8 mouse cellular contexts compared by ENCODE assay signal in genomic region chr11:84066927-84067645, GRCm38 (mm10). TPM values are rescaled to one million over a fixed set of nuclear protein-coding genes. Genes with fewer than 3 reads are reported as not detected.
DNase-seq lines count a peak whose midpoint lies in the region; ATAC-seq lines count a peak whose summit lies in the region.

No protein-coding gene starts in this region.

- H3K9ac ChIP-seq in hindbrain, embryonic 14.5 days, result peak overlapping the region; percentile 62; the same call in 1 of the 2 replicates
- H3K9ac ChIP-seq in midbrain, embryonic 14.5 days (replicated peaks; ENCODE audit: low read length), result no peak overlapping the region

- peaks cover 35% of the 10 kb centered on the region for H3K4me1 ChIP-seq in forebrain, embryonic 10.5 days
- peaks cover 10% of the 10 kb centered on the region; the same call in 1 of the 2 replicates for H3K4me1 ChIP-seq in hindbrain, embryonic 14.5 days (replicated peaks; ENCODE audit: control insufficient read depth, insufficient read depth, low read length)
- H3K4me1 ChIP-seq in midbrain, embryonic 14.5 days (ENCODE audit: control insufficient read depth, insufficient read depth, low read length), result peaks cover 9% of the 10 kb centered on the region; the same call in 1 of the 2 replicates

- peaks cover 68% of the 10 kb centered on the region for H3K27me3 ChIP-seq in forebrain, embryonic 10.5 days (ENCODE audit: poor library complexity, severe bottlenecking)
- H3K27me3 ChIP-seq in hindbrain, embryonic 14.5 days (ENCODE audit: control insufficient read depth, insufficient read depth, low read length), result peaks cover 32% of the 10 kb centered on the region
- H3K27me3 ChIP-seq in midbrain, embryonic 14.5 days (ENCODE audit: control insufficient read depth, insufficient read depth, low read length), result peaks cover 36% of the 10 kb centered on the region

- H3K36me3 ChIP-seq in forebrain, embryonic 10.5 days (replicated peaks), result no peaks in the 10 kb centered on the region
- H3K36me3 ChIP-seq in hindbrain, embryonic 14.5 days (replicated peaks; ENCODE audit: control insufficient read depth, insufficient read depth), result no peaks in the 10 kb centered on the region
- H3K36me3 ChIP-seq in midbrain, embryonic 14.5 days (ENCODE audit: control insufficient read depth, insufficient read depth, low read length), result no peaks in the 10 kb centered on the region

- peak; percentile 19 for DNase-seq in testis, postnatal 14 days (ENCODE audit: low spot score)
- DNase-seq in testis, postnatal 10 days (ENCODE audit: low spot score), result no peak
- peak; percentile 61 for DNase-seq in adrenal gland, postnatal 25 days
- no peak for DNase-seq in forebrain, embryonic 10.5 days (ENCODE audit: extremely low spot score, low spot score)
- no peak for DNase-seq in hindbrain, embryonic 14.5 days (ENCODE audit: low spot score)
- peak; percentile 75 to 83 for DNase-seq in left cerebral cortex, adult 9 months (ENCODE audit: low spot score in 2 of 2)
- peak; percentile 32 for DNase-seq in midbrain, embryonic 14.5 days

- no peak for ATAC-seq in hindbrain, embryonic 14.5 days (ENCODE audit: low FRiP score)
- no peak for ATAC-seq in midbrain, embryonic 14.5 days (ENCODE audit: low FRiP score, low TSS enrichment)
- no peak for ATAC-seq in erythroid progenitor cell, adult 5-6 weeks (replicated peaks; ENCODE audit: low FRiP score, poor library complexity, severe bottlenecking)

- peak overlapping the region; percentile 85 for H3K4me2 ChIP-seq in hindbrain, embryonic 14.5 days (replicated peaks)
- peak overlapping the region; percentile 94 for H3K4me2 ChIP-seq in midbrain, embryonic 14.5 days (ENCODE audit: low read length)

- peak overlapping the region; percentile 77 for H3K4me3 ChIP-seq in forebrain, embryonic 10.5 days
- peak overlapping the region; percentile 63 for H3K4me3 ChIP-seq in hindbrain, embryonic 14.5 days (replicated peaks; ENCODE audit: low read length)
- H3K4me3 ChIP-seq in midbrain, embryonic 14.5 days (replicated peaks; ENCODE audit: low read depth, low read length), result peak overlapping the region; percentile 64

- H3K9me3 ChIP-seq in forebrain, embryonic 10.5 days, result no peaks in the 10 kb centered on the region
- no peaks in the 10 kb centered on the region for H3K9me3 ChIP-seq in hindbrain, embryonic 14.5 days (ENCODE audit: control insufficient read depth, low read length)
- no peaks in the 10 kb centered on the region for H3K9me3 ChIP-seq in midbrain, embryonic 14.5 days (ENCODE audit: control insufficient read depth, low read length)

- WGBS in forebrain, embryonic 10.5 days, result 9% methylated on average over 18 of the region's 18 CpGs
- 10% methylated on average over 18 of the region's 18 CpGs for WGBS in hindbrain, embryonic 14.5 days
- 6% methylated on average over 18 of the region's 18 CpGs for WGBS in midbrain, embryonic 14.5 days

- no peak overlapping the region for H3K27ac ChIP-seq in forebrain, embryonic 10.5 days
- no peak overlapping the region for H3K27ac ChIP-seq in hindbrain, embryonic 14.5 days
- H3K27ac ChIP-seq in midbrain, embryonic 14.5 days (replicated peaks; ENCODE audit: low read depth, low read length), result no peak overlapping the region

RNA-seq across cellular contexts. Expression of gene Dusp14, which starts 2.0 kb away (rescaled TPM):
- total RNA-seq in adrenal gland, postnatal 25 days (2021), result 3.9 and 4.7 TPM in 2 replicates
- 12.0 and 12.5 TPM in 2 replicates for polyA plus RNA-seq in forebrain, embryonic 10.5 days (2016; fragmentation: Nextera tagmentation; extraction: Ambion mirVana)
- 11.3 and 13.7 TPM in 2 replicates for polyA plus RNA-seq in hindbrain, embryonic 14.5 days (2014; fragmentation: Nextera tagmentation; extraction: Ambion mirVana)
- polyA plus RNA-seq in midbrain, embryonic 14.5 days (2014; fragmentation: Nextera tagmentation; extraction: Ambion mirVana), result 8.4 and 9.0 TPM in 2 replicates
- not detected in 2 replicates for total RNA-seq in erythroid progenitor cell, adult 5-6 weeks (2015; ENCODE audit: low replicate concordance)
- not detected in 2 replicates for total RNA-seq in erythroid progenitor cell, adult 5-6 weeks (2017; ENCODE audit: low replicate concordance)

Comparison
In these comparisons a context has a peak if more than half of its experiments do, and no peak if none do; other contexts are left out.
1. DNase-seq: peak in testis, postnatal 14 days (single experiment), adrenal gland, postnatal 25 days (single experiment), left cerebral cortex, adult 9 months (2 of 2) and midbrain, embryonic 14.5 days (single experiment); none in testis, postnatal 10 days (single experiment), forebrain, embryonic 10.5 days (single experiment) and hindbrain, embryonic 14.5 days (single experiment).
2. Peak in every context shown above with its lines, with median percentiles within 50 percentile points of each other: H3K4me3 ChIP-seq.